Mouse (Mus musculus) ovary, postnatal 14 days (tissue): ENCODE data around the gene Eif2b3.
A peak's percentile ranks its signal among the peaks of the same experiment; 100 is the strongest.

Experiments used
- DNase-seq: peaks from one replicate; pipeline ENCODE4 v3.0.0; 2022; ENCODE audit warnings: low spot score

Gene Eif2b3

GRCm38 (mm10) chr4:117124218-117124517 lies 105.0 kb downstream of the Eif2b3 start:
- no peak for DNase-seq

GRCm38 (mm10) chr4:117124518-117125347 lies 105.5 kb downstream of the Eif2b3 start:
- no peak for DNase-seq

GRCm38 (mm10) chr4:117125348-117125909 lies 106.2 kb downstream of the Eif2b3 start, which contains the start of gene Btbd19:
TSS of gene Btbd19 (minus strand) at chr4:117125725.
- peak; percentile 64 for DNase-seq

GRCm38 (mm10) chr4:117125910-117126674 lies 106.9 kb downstream of the Eif2b3 start:
- no peak for DNase-seq

DNA sequence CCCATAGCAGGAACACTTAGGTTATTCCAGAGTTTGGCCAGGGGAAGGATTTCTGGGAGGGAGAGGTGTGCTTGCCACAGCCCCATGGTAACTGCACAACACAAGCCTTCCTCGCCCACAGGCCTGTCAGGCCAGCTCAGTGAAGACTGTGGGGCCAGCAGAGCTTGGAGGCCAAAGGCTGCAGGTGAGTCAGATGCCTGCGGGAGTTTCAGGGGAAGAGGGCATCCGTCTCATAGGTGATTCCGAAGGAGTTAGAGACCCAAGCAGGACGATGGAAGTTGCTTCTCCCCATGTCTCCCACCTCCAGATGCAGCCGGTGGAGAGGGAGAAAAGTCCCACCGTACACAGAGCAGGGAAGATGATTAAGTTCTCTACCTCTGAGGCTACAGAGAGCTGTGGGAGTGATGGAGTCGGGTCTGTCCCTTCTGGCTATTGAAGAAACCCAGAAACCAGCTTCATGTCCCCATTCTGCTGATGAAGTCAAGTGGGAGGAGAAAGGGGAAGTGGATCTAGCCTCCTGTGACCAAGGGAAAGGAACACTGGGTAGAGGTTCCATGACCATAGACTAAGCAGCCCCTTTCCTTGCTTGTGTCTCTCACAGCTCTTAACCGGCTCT lies 107.6 kb downstream of the Eif2b3 start, which contains the start of gene Tctex1d4:
Gene Tctex1d4, plus strand, starts transcription at position 120 of the 616 bp plus-strand sequence.
- DNase-seq = no peak

- no peak for DNase-seq
Measured at GRCm38 (mm10) chr4:117127991-117128686, 108.9 kb downstream of the Eif2b3 start.

DNA sequence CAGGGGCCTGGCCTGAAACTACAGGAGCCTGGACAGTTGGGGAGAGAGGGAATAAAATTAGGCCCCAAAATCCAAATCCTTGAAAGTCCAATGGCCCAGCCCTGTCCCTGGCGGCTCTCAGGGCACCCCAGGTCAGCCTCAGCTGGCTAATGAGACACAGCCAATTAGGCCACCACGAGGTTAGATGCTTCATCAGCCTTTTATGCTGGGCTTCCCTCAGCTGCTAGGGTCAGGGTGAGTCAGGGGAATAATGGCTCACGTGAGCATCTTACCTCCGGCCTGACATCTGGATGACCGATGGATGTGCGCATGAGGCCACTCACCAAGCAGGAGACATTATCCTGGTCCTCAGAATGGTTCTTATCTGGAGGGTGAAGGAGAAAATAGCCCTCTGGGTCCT lies 111.6 kb downstream of the Eif2b3 start:
- DNase-seq = no peak

GRCm38 (mm10) chr4:117131198-117131597 lies 112.0 kb downstream of the Eif2b3 start:
- DNase-seq = no peak

- no peak for DNase-seq
Measured at GRCm38 (mm10) chr4:117131890-117132793, 112.9 kb downstream of the Eif2b3 start.

- DNase-seq = no peak
Measured at GRCm38 (mm10) chr4:117132794-117133143, 113.6 kb downstream of the Eif2b3 start.

DNA sequence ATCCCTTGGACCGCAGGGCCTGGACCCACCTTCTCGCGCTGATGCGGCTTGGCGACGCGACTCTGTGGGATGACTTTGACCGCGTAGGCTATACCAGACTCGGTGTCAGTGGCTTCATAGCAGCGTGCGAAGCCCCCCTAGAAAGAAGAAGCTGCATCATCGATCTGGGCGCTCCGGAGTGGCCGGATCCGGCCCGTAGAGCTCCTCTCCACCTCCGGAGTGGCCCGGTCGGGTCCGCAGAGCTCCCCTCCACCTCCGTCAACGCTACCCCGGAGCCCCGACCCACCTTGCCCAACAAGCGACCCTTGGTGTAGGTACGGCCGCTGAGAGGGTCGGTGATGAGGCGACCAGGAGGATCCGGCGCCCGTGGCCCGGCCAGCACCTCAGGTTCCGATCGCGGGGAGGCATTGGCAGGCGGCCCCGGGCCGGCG lies 114.2 kb downstream of the Eif2b3 start:
- DNase-seq = no peak

DNA sequence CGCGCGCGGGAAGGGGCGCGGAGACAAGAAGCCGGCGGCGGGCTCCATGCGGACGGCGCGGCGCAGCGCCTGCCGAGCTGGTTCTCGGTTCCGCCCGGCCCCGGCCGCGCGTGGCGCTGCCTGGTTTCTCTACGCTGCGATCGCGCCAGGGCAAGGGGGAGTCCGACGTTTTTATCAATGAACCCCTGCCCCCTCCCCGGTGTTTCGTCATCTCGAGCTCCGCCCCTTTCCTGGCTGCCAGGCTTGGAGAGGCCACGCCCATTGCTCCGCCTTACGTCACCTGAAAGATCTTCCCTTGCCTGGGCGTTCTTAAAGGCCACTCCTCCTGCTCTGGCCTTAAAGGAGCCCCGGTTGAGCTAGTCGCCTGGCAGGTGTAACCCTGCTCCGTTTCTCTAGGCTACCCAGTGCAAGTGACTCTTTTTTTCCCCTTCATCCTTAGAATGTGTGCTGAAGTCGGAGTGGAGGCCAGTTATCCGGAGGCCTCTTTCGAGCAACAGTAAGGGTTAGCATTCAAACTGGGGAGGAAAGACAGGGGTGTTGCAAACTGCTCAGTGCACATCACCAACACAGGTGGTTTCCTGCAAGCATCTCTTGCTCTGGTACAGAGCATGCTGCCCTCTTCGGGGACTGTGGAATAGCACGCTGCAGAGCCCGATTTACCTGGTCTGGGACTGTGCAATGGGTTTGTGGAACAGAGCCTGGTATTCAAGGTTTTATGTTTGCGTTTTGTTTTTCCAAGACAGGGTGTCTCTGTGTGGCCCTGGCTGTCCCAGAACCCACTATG lies 114.8 kb downstream of the Eif2b3 start, which contains the start of gene Plk3:
Gene Plk3, minus strand, starts transcription at position 147 of the 784 bp plus-strand sequence.
- peak; percentile 96 for DNase-seq

DNA sequence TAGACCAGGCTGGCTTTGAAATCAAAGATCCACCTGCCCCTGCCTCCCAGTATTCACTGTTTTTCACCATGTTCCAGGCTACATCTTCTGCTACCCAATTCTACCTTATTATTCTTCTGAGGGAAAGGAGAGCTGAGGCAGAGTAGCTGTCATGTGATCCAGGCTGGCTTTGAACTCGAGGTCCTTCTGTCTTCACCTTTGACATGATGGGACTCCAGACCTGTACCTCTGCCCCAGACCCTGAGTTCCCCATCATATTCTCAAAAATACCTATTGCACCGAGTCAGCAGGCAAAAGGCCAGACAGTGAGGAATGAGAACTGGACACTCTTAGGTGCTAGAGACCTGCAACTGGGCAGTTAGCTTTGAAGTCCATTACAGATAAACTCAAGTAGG lies 115.4 kb downstream of the Eif2b3 start:
- no peak for DNase-seq

- no peak for DNase-seq
Measured at GRCm38 (mm10) chr4:117136034-117136433, 116.8 kb downstream of the Eif2b3 start.
